Mouse (Mus musculus): ENCODE results near the gene Lhfpl1.
"Not testable (repeated sequence)": the region's sequence is repeated elsewhere in the genome, so short reads cannot be mapped to it uniquely, and the experiment has no call there.

Gene Lhfpl1

DNA sequence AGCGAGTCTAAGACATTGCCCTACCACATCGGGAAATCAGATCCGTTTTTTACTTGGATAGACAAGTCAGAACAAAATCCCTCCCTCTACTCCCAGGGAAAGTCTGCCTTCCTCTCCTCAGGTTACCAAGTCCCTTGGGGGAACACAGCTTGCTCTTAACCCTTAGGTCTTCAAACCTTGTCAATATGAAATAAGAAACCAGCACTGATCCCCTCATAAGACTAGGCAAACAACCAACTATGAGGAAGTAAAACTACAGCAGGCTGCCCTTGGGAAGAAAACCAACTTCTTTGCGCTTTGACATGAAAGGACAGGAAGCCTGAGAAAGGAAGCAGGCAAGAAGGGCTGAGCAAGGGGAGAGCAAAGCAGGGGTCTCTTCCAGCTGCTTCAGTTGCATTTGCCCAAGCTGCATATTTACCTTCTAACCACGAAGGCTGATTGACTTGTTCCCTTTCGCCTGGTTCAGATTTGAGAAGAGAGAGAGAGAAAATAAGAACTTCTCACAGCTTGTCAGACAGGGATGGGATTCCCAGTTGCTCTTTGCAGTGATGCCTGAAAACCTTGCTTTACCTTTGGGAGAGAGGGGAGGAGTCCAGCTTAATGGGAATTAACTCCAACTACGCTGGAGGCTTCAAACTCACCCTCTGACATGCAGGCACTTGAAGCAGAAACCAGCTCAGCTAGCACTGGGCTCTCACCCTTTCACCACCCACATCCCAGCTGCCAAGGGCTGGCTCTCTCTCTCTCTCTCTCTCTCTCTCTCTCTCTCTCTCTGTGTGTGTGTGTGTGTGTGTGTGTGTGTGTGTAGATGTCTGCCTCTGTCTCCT lies at the start of gene Lhfpl1:
Gene Lhfpl1 (minus strand): TSS at position 713 of the 827 bp plus-strand sequence.
- DNase-seq (ENCODE audit: low spot score in 2 of 2) = peak in 1 of 2 experiments; percentile 5

DNA sequence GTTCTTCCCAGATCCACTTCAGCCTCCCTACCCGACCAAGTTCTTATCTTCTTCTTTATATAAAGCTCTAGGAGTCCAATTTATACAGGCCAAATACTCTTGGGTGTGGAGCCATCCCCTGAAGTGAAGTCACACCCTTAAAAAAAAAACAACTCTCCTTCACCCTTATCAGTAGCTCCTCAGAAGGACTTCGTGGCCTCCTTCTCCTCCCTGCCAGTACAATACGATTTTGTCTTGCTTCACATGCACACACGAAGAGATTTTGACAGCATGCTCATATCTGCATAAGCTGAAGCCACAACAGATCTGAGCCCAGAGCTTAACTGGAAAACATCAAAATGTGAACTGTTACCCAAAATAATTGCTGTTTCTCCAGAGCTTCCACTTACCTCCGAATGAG lies 22.9 kb upstream of the Lhfpl1 start:
- DNase-seq (ENCODE audit: low spot score in 2 of 2) = no peak

DNA sequence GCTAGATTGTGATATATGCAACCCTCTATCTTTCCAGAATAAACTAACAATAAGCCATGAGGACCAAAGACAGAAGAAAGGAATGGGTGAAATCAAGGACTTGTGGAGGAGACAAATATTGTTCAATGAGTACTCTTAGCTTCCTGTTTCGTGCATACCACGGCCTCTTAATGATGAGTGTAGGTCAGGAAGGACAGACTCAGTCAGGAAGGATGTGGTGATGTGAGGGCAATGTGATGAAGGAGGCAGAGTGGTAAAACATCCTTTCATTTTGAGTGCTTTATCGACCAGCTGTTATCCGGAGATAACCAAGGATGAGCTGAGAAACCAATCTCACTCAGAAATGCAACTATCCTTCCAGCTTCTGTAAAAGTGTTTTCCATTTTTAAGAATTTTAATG lies 13.6 kb upstream of the Lhfpl1 start:
- DNase-seq (ENCODE audit: low spot score in 2 of 2) = no peak

DNA sequence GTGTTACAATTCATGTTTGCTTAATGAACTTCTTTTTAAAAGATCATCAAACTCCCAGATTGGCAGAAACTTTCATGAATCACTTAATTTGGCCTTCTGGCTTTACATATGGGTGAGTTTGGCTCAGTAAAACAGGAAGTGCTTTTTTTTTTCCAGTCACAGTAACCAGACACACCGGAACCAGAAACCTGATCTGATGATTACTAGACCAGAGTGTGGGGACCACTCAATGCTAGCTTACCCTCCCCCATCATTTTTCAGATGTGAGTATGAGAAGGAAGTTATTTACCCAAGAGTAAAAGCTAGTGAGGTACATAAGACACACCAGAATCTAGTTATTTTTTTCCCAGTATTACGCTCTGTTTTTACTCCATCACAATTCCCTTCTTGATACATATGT lies 6.5 kb downstream of the Lhfpl1 start:
- no peak for DNase-seq (ENCODE audit: low spot score in 2 of 2)

DNA sequence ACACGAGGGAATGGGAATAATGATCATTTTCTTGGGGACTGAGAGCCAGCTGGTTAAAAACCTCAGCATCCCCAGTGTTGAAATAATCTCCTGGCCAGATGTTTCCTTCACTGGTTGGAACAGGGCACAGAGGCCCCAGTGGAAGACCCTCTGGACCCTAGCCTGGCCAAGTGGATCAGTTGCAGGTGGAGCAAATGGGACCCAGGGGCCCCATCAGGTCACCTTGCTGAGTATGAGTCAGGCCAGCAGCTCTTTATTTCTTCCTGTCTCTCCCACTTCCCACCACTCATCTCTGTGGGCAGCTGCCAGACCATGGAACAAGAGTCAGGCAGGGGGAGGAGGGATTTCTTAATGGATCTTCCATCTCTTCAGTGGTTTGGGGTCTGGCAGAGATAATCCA lies 12.7 kb downstream of the Lhfpl1 start:
- no peak for DNase-seq (ENCODE audit: low spot score in 2 of 2)

DNA sequence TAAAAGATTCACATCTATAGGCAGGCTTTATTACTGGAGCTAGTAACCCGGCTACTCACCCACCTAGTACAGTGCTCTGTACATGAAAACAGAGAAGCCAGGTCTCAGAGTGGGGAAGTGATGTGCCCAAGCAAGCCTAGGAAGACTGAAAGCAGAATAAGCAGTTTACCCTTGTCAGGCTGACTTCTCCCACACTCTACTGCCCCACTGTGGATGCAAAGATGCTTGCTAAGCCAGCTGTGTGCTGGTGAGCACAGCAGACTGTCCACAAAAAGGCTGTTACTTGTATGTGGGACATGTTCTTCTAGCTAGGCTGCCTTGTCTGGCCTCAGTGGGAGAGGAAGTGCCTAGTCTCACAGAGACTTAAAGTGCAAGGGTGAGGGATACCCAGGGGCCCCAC lies 40.3 kb downstream of the Lhfpl1 start:
- no peak for DNase-seq (ENCODE audit: low spot score in 2 of 2)

DNA sequence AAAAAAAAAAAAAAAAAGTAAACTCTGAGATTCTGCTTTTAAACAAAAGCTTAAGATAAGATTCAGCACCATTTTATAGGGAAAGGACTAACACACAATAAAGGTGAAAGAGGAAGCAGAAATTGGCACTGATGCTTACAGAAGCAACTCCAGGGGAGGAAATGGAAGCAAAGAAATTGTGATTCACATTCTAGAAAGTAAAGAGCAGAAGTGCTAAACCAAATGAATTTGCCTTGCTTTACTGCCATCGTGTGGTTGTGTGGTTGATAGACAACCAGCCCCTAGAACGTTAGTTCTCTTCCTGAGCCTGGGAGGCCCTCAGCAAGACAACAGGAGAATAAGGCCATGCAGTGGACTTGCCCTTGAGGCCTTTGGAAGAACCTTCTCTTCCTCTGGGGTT lies 41.7 kb downstream of the Lhfpl1 start:
- DNase-seq (ENCODE audit: low spot score in 2 of 2) = peak; percentile 23 to 35

DNA sequence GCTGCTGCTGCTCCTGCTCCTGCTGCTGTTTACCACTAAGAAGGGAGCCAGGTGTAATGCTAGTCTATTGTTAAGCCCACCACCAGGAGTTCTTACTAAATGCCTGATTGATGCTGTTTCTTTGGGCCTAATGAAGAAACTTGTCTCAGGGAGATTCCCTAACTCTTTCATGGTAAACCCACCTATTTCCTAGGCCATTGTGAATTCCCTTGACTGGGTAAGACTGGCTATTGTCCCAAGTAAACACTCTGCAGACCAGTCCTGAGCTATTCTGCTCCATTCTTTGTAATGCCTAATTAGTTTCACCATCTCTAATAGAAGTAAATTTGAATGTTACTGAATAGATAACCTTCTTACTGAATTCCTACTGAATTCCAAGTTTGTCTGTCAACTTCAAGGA lies 48.7 kb downstream of the Lhfpl1 start:
- DNase-seq (ENCODE audit: low spot score in 2 of 2) = not testable (repeated sequence)

DNA sequence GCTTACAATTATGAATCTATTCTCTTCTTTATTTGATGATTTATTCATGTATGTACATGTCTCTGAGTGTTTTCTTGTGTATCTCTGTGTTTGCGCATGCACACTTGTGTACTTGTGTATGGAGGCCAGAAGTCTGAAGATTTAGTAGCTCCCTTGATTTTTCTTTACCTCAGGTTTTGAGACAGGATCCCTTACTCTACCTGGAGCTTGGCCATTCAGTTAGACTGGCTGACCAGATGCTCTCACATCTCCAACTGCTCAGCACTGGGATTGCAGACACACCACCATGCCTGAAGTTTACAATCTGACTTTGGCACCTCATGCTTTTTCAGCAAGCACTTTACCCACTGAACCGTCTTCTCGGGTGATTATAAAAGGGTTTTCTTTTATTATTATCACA lies 76.7 kb downstream of the Lhfpl1 start:
- no peak for DNase-seq (ENCODE audit: low spot score in 2 of 2)

DNA sequence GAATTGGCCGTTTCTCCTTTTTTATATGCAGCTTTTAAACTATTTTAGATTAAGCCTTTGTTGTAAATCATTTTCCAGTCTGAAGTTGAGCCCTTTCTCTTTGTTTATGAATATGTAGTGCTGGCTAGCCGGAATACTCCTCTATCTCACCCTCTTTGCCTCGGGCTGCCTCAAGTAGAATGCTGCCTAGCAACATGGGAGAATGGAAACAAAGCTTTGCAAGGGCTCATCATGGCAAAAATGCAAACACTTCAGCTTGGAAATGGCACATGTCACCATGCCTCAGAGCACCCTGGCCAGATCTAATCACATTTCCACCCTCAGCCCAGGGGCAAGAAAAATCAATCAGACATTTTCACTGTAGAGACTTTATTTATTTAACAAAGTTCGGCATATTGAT lies 77.1 kb downstream of the Lhfpl1 start:
- no peak for DNase-seq (ENCODE audit: low spot score in 2 of 2)

DNA sequence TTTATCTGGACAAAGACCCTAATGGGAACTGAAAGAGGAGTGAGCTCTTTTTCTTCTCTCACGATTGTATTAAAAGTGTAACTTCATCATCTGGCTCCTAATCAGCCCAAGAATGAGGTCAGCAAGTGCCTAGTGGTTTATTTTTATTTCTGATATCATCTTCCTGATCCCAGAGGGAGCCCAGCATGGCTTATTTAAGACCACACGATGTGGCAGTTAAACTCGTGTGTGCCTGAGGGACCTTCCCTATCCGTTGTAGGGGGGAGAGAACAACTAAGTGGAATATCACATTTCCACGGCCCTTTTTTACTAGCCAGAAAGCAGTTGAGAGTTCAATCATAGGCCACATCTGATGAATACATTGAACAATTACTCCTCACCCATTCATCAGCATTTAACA lies 87.1 kb downstream of the Lhfpl1 start:
- DNase-seq (ENCODE audit: low spot score in 2 of 2) = no peak

Measured in right cerebral cortex, adult 2 months (tissue).